Comparison of ENCODE assay signal across 24 mouse cellular contexts in the genomic region with DNA sequence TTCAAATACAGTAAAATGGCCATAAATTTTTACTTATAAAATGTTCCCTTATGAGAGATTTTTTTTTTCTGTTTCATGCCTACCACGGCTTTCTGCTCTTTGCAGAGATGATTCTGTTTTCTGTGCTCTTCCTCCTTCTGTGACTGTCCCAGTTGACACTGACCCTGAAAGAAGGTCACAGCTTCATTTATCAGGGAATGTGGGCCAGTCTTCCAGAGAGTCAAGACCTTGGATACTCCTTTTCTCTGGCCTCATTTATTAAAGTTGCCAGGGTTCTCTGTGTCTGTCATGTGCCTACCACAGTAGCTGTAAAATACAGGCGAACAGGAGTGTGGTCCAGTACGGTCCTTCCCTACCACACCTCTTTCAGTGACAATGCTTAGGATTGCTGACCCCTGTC.
"Had no signal": no experiment of that assay in that cellular context is flagged by ENCODE, and none has a peak within 500 bp of the region (broad histone marks: within the 10 kb centered on the region; RNA-seq: fewer than 3 reads in every experiment).

No protein-coding gene starts in this region.

- H3K4me2 ChIP-seq: limb, embryonic 13.5 days; lung, embryonic 14.5 days; midbrain, embryonic 13.5 days had no signal

- H3K9me3 ChIP-seq: limb, embryonic 10.5 days; limb, embryonic 13.5 days; midbrain, embryonic 10.5 days; midbrain, embryonic 13.5 days had no signal

- H3K27me3 ChIP-seq: megakaryocyte, embryonic 14.5 days; midbrain, embryonic 13.5 days had no signal

- H3K36me3 ChIP-seq: limb, embryonic 10.5 days; limb, embryonic 13.5 days; midbrain, embryonic 10.5 days; midbrain, embryonic 13.5 days had no signal

- ATAC-seq: intestine, postnatal 0 days; liver, postnatal 0 days; lung, postnatal 0 days; midbrain, embryonic 16.5 days had no signal

- H3K4me3 ChIP-seq: layer of hippocampus, adult 2 months; limb, embryonic 10.5 days; limb, embryonic 13.5 days; midbrain, embryonic 10.5 days; midbrain, embryonic 13.5 days; myocyte had no signal

- DNase-seq: kidney, adult 2 months; kidney, postnatal 25 days; layer of hippocampus, adult 9-11 months; liver, postnatal 0 days; lung, embryonic 14.5 days; lung, postnatal 36 days; right cerebral cortex, adult 18-20 months; right cerebral cortex, postnatal 14 days; right cerebral cortex, postnatal 4 days; thymus, adult 2 months; thymus, postnatal 14 days; thymus, postnatal 4 days had no signal

- H3K27ac ChIP-seq: layer of hippocampus, adult 2 months; limb, embryonic 10.5 days; limb, embryonic 13.5 days; liver, embryonic 14.5 days; midbrain, embryonic 10.5 days; midbrain, embryonic 13.5 days; stomach, postnatal 0 days had no signal

- H3K9ac ChIP-seq: limb, embryonic 13.5 days; liver, embryonic 14.5 days; liver, postnatal 0 days; lung, embryonic 14.5 days; midbrain, embryonic 13.5 days had no signal
